Mouse (Mus musculus): ENCODE measurements around the gene Pecam1. TPM values are rescaled to one million over a fixed set of nuclear protein-coding genes. Genes with fewer than 3 reads are reported as not detected.
"Not testable (repeated sequence)": the region's sequence is repeated elsewhere in the genome, so short reads cannot be mapped to it uniquely, and the experiment has no call there.

Gene Pecam1
- 10 to 100 TPM; 37.1 to 43.8 TPM for total RNA-seq (2021)
- long read RNA-seq, experiment 1, partial matches to known transcripts, result 1 of 17 reads
- long read RNA-seq, experiment 1, other reads (novel, unspliced or antisense), result 9 of 17 reads
- long read RNA-seq, experiment 2, partial matches to known transcripts, result 2 of 14 reads
- long read RNA-seq, experiment 2, other reads (novel, unspliced or antisense), result 4 of 14 reads

DNA sequence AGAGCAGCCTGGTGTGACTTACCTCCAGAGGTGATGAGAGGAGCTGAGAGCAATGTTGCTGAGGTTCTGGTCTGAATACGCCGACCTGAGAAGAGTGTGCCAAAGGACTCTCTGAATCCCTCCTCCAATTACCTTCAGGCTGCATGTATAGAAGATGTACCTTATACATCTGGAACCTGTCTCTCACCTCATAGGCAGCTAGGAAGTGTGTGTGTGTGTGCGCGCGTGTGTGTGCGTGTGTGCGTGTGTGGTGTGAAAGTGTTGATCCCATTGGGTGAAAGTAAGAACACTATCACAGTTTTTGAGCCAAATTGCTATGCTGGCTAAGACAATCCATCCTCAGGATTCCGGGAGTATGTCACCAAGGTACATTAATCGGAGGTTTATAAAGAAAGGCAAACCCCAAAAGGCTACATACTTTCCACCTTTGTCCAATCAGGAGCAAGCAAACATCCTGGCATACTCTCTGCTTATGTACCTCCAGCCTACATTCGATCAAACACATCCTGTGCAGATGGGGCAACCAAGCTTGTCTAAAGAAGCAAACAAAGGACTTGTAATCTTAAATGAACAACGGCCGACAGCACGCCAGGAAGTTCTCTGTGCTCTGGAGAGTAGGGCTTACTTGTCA is at the start of gene Pecam1:
Gene Pecam1 (minus strand): TSS at position 508 of the 631 bp plus-strand sequence.
- no peak for DNase-seq
- no peak for TF ChIP-seq CTCF (IDR thresholded peaks at IDR 0.05)
- H3K27ac ChIP-seq, result 0 out of 2 replicates have a peak within 1 kb of the TSS, but pooled peaks have one; percentile 5
- H3K4me3 ChIP-seq, result peak within 1 kb of the TSS; percentile 30
- intact Hi-C loops (cut with DNase I), result no loop called here

DNA sequence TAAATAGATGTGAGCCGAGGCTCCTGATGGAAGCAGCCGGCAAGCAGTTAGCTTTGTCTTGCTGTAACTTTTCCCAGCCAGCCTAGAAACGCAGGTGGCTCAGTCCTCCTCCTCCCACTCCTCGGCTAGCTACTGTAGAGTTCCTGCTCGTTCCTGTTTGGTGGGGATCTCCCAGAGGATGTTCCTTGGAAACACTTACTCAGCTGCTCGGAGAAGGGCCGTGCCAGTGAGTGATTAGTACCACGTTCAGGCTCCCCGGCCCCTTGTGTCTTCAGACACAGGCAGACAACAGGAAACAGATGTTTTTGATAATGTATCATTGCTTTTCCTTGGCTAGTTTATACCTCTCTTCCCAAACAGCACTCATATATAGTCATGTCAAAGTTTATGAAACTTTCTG is 45.3 kb upstream of the Pecam1 start:
- intact Hi-C loops (cut with DNase I), result no loop called here
- no peak overlapping the region for H3K4me3 ChIP-seq
- TF ChIP-seq CTCF (IDR thresholded peaks at IDR 0.05), result no peak
- peak overlapping the region; percentile 63 for H3K27ac ChIP-seq
- DNase-seq, result no peak

DNA sequence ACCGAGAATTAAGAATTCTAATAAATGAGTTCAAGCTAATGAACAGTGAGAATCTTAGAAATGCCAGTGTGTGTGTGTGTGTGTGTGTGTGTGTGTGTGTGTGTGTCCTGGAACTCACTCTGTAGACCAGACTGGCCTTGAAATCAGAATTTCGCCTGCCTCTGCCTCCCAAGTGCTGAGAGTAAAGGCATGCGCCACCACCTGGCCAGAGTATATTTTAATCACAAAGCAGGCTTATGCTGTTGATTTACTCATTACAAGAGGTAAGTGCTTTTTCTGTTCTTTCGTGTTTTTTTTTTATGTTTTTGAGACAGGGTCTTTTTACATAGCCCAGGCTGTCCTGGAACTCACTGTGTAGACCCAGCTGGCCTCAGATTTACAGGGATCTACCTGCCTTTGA is 43.4 kb upstream of the Pecam1 start:
- Histone ChIP-seq H3K27ac (no peak overlapping the region), H3K4me3 (no peak overlapping the region)
- TF ChIP-seq CTCF (IDR thresholded peaks at IDR 0.05), result no peak
- no peak for DNase-seq
- intact Hi-C loops (cut with DNase I), result no loop called here

DNA sequence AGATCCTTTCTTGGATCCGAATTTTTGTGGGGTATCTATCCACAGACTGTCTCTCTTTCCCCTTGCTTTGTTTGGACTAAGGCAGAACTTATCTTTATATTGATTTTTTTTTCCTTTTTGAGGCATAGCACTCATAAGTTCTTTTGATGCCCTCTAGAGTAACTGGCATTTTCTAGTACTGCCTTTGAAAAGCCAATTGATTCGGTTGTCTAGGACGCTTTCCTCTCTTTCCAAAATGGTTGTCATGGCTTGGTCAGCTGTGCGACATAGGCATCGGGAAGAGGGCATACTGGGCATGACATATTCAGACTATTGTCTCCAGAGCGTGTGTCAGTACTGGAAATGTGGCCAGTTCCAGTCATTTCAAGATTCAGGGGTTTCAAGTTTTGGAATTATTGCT is 39.2 kb upstream of the Pecam1 start:
- intact Hi-C loops (cut with DNase I), result no loop called here

DNA sequence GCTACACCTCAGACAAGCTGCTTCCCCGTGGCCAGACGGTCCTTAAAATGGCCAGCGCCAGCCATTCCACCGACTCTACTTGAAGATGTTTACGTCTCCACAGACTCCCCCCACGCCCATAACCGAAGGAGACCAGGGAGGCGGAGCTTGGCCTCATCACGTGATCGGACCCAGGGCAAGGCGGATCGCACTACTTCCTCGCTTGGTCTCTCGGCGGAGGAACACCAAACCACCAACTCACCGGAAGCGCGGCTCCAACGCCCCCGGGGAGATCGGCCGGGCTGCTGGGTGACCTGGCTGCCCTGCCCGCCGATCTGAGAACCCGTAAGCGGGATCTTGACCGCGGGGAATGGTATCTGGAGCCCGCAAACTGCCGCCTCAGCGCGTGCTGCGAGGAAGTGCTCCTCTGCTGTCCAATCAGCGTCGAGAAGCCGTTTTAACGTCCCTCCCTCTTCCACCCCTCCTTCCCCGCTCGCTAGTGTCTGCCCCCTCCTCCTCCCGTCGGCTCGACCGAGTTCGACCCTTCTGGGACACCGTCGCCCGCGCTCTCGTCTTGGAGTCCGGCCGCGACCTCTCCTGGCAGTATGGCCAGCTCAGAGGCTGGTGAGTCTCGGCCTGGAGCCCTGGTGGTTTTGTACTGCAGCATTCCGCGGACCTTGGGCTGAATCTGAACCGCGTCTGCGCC is 38.5 kb upstream of the Pecam1 start, which contains the start of the genes Ddx5 and Cep95:
Gene Ddx5 (minus strand): TSS at position 411 of the 685 bp plus-strand sequence.
Gene Cep95 (plus strand): TSS at position 478 of the 685 bp plus-strand sequence.
- peak; percentile 98 for DNase-seq

More for the DNA sequence above, 39.2 kb upstream of the Pecam1 start:
- no peak for TF ChIP-seq CTCF (IDR thresholded peaks at IDR 0.05)
- Histone ChIP-seq H3K4me3 (peak overlapping the region; percentile 98), H3K27ac (peak overlapping the region; percentile 100)
- DNase-seq, result no peak

DNA sequence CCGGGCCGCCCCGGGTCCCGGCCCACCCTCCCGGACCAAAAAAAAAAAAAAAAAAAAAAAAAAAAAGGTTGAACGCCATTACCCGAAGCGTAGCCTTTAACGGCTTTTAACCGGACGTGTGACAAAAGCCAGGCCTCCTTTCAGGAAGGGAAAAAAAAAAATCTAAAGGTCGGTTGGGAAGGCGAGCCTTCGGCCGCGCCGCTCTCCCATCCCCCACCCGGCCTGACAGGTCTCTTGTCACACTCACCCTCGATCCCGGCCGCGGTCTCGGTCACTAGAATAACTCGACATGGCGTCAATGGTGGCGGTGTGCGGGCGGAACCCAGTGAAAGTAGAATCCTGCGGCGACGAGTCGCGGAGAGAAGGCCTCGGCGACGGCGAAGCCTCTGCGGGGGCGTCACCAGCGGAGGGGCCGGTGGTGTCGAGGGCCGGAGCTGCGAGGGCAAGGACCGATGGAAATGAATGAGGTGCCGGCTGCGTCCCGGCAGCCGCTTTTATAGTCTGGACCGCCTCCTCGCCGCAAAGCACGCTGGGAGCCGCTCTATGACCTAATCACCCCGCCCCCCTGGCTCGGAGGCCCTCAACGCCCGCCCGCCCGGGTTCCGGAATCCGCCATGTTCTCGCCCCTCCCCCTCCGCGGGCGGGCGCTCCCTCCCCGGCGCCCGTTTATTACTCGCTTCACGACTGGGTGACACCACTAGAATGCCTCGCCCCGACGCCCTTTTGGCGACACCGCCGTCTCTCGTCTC is 37.8 kb upstream of the Pecam1 start:
- H3K27ac ChIP-seq, result peak overlapping the region; percentile 100
- intact Hi-C loops (cut with DNase I), result no loop called here
- peak; percentile 99 for DNase-seq
- peak overlapping the region; percentile 98 for H3K4me3 ChIP-seq
- no peak for TF ChIP-seq CTCF (IDR thresholded peaks at IDR 0.05)

More for the DNA sequence above, 38.5 kb upstream of the Pecam1 start, which contains the start of the genes Ddx5 and Cep95:
- intact Hi-C loops (cut with DNase I), result no loop called here
- H3K4me3 ChIP-seq, result peak within 1 kb of the TSS; percentile 98
- peak; percentile 35 for TF ChIP-seq CTCF (IDR thresholded peaks at IDR 0.05)
- H3K27ac ChIP-seq, result peak within 1 kb of the TSS; percentile 100

DNA sequence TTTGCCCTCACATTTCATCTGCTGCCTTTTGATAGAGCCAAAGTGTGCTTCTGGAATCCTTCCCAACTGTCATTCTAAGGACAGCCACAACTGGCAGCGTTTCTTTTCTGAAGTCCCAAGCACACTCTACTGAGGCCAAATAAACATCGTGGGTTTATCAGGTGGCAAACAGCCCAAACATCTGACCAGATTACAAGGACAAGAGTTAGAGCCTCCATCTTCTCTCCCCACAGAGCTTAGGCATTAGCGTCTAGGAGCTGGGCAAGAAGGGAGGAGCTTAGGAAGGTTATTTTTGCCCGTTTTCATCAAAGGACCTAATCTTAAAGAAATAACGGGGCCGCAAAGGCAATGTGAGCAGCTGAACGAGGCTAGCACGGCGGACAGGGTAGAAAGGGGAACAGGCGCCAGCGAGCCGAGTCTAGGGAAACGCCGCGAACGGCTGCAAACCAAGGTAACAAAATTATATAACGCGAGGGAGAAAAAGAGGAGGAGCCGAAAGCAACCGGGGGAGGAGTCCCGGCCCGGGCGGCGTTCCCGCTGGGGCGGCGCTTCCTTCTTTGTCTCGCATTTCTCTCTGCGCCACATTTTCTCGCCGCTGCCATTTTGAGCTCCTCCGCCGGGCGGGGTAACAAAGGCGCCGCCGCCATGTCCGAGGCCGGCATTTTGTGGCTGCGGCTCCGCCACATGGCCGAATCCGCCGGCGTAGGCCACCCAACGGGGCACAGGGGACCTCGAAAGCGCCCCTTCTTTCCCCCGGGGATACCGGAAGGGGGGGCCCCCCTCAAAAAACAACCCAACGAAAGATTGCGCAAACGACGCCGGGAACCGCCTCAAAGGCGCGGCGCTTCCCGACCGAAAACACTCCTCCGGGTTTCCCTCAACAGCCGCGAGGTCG is 37.0 kb upstream of the Pecam1 start:
- Histone ChIP-seq H3K4me3 (peak overlapping the region; percentile 98), H3K27ac (peak overlapping the region; percentile 100)
- no peak for TF ChIP-seq CTCF (IDR thresholded peaks at IDR 0.05)
- DNase-seq, result peak; percentile 96
- intact Hi-C loops (cut with DNase I), result no loop called here

DNA sequence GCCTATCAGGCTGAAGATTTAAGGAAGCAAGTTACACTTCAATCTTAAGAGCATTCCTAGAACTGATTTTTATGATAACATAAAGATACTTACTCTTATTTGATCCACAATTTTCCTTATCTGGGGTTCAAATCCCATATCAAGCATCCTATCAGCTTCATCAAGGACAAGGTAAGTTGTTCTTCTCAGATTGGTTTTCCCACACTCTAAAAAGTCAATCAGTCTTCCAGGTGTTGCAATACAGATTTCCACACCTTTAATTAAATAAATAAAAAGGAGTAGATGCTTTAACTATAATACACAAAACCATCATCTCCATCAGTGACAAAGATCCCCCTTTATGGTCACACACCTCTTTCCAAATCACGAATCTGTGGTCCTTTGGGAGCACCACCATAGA is 34.6 kb upstream of the Pecam1 start:
- Histone ChIP-seq H3K27ac (0 out of 2 replicates have a peak overlapping the region, but pooled peaks have one; percentile 24), H3K4me3 (peak overlapping the region; percentile 98)
- TF ChIP-seq CTCF (IDR thresholded peaks at IDR 0.05), result no peak
- DNase-seq, result no peak
- intact Hi-C loops (cut with DNase I), result no loop called here

DNA sequence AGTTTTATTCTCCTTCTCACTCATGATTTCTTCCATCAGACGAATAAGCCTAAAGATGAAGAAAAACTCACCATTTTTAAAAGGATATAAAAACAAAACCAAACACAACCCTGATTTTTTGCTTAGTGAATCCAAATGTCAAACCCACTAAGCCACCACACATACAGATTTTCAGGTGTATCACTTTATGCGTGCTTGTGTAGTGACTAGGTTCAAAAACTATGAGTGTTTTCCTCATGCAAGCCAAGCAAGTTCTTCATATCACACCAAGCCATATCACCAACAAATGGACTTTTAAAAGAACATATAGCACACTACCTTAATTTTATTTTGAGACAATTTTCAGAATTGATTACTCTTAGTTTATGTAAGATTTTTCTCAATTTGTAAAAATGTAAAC is 34.0 kb upstream of the Pecam1 start:
- intact Hi-C loops (cut with DNase I), result no loop called here
- H3K4me3 ChIP-seq, result peak overlapping the region; percentile 98
- H3K27ac ChIP-seq, result no peak overlapping the region
- TF ChIP-seq CTCF (IDR thresholded peaks at IDR 0.05), result no peak
- DNase-seq, result no peak

DNA sequence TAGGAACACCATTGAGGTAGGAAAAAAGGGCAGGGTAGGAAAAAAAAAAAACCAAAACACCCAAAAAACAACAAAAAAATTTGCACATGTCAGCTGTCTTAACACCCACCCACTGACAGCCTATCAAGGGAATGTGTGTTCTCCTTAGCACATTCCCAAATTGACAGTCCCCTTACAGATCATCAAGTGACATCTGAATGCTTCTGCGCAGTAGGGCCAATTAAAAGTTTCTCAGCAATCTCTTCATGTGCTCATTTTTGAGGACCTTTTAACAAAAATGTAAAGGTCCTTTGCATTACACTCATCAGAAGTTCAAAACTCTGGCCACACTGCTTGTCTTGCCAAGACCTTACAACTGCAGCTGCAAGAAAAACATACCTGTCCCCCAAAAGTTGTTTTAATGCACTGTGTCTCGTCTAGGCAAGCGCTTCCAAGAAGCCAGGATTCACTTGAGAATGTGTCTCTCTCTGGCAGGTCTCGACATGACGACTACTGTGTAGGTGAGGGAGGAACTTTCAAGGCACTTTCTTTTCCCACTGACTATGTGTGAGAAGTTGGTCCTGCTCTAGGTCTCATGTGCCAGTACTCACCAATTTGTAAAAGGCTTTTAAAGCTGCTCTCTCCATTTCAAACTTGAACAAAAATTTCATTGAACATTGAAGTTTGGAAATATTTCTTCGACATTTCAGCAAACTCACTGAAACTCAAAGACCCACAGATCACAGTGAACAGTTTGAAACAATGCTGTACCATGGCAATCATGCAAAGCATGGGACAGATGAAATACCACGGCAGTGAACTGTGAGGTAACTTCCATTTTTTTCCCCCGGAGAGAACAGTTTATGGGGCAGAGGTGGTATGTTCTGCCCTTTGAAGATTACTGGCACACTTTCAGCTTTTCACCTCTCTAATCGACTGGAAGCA is 32.7 kb upstream of the Pecam1 start:
- TF ChIP-seq CTCF (IDR thresholded peaks at IDR 0.05), result no peak
- Histone ChIP-seq H3K4me3 (peak overlapping the region; percentile 98), H3K27ac (0 out of 2 replicates have a peak overlapping the region, but pooled peaks have one; percentile 13)
- DNase-seq, result no peak
- intact Hi-C loops (cut with DNase I), result no loop called here

DNA sequence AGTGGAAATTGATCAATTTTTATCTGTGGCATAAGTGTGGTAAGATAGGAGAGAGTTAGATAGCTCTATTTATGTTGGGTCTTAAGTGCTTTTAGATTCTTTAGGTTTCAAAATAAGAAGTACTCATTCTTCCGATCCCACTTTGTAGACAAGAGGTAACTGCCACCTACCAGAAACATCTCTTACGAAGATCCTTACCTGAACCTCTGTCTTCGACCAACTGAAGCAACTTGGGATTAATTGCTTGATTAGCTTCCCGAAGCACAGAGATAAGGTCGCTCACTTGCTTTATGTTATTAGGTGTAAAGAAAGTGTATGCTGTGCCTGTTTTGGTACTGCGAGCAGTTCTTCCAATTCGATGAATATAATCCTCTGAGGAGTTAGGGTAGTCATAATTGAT is 31.8 kb upstream of the Pecam1 start:
- H3K4me3 ChIP-seq; H3K27ac ChIP-seq; DNase-seq; intact Hi-C loops (cut with DNase I): not testable (repeated sequence)
